Mouse (Mus musculus): ENCODE data around the gene Rab37.

DNA sequence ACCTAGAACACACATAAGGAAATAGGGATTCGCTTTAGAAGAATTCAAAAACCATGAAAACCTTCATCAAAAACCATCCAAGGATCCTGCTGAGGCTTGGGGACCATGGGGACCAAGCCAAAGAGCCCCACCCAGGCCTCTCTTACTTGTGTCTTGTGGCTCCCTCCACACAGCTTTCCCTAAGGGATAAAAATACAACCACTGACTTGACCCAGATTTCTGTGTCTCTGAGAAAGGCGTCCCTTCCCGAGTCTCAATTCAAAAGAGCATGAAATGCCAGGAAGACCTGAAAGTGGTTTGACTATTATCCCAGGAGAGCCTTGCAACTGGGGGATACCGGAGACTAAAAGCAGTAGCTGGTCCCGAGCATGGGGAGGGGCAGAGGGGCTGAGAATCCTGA lies 18.2 kb upstream of the Rab37 start:
- TF ChIP-seq MYOD1 (IDR thresholded peaks at IDR 0.05; ENCODE audit: control insufficient read depth in 1 of 3, insufficient read length in 2 of 3, low read depth in 2 of 3) (no peak), POLR2A (IDR thresholded peaks at IDR 0.05; ENCODE audit: insufficient read length, low read depth) (no peak), MAX (IDR thresholded peaks at IDR 0.05; ENCODE audit: low read depth) (no peak), E2F4 (IDR thresholded peaks at IDR 0.05; ENCODE audit: insufficient read depth) (no peak), SRF (IDR thresholded peaks at IDR 0.05; ENCODE audit: control insufficient read depth, insufficient read length, low read depth) (no peak), MYOG (IDR thresholded peaks at IDR 0.05; ENCODE audit: control insufficient read depth in 1 of 3, insufficient read depth in 1 of 3, insufficient read length in 2 of 3, low read depth in 2 of 3) (no peak), USF1 (IDR thresholded peaks at IDR 0.05; ENCODE audit: low read depth) (no peak), CEBPB (IDR thresholded peaks at IDR 0.05; ENCODE audit: insufficient read depth, poor library complexity, severe bottlenecking) (no peak), POLR2AphosphoS2 (IDR thresholded peaks at IDR 0.05; ENCODE audit: insufficient read length, low read depth) (no peak), TCF12 (IDR thresholded peaks at IDR 0.05; ENCODE audit: insufficient read depth, poor library complexity, severe bottlenecking) (no peak), TCF3 (IDR thresholded peaks at IDR 0.05; ENCODE audit: insufficient read length, low read depth) (no peak)

Data from myocyte (in vitro differentiated cells).